Mouse (Mus musculus) spleen, embryonic (tissue): Measurements from ENCODE around the gene Gch1.

ENCODE experiments used
- CTCF ChIA-PET: fragments of 350-600 bp; sonication (Branson Sonifier 250); formaldehyde crosslinking; loops from one replicate; lab custom pipeline; 2022; lab: Charles Lee

Gch1 gene

DNA sequence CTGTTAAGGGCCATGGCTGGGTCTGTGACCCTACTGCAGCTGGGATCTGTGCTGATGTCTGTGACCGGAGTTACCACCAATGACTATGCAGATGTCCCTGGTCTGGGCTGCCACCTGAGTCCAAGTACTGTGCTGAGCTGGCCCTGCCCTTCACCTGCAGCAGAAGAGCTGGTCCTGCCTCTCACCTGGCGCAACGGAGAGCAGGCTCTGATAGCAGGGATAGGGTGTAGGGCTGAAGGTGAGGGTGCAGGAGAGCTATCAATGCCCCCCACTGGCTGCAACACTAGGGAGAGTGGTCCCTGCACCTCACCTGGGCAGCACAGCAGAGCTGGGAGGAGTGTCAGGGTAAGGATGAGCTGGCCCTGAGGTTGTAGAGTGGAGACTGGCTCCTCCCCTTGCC is 17.4 kb upstream of the Gch1 start:
- CTCF ChIA-PET = no interaction called here

GRCm38 (mm10) chr14:47205270-47205972 is 16.2 kb upstream of the Gch1 start:
- CTCF ChIA-PET = no interaction called here

GRCm38 (mm10) chr14:47197340-47197739 is 8.1 kb upstream of the Gch1 start:
- CTCF ChIA-PET = no interaction called here

GRCm38 (mm10) chr14:47196711-47197110 is 7.5 kb upstream of the Gch1 start:
- CTCF ChIA-PET = no interaction called here

- CTCF ChIA-PET = interaction anchor here (0.7 kb wide), 1 partner anchor 287 kb away, joined by 4 read pairs; no protein-coding TSS in a partner anchor
These were observed 4.9 kb upstream of the Gch1 start for GRCm38 (mm10) chr14:47194096-47194495.

GRCm38 (mm10) chr14:47193506-47193905 is 4.3 kb upstream of the Gch1 start:
- CTCF ChIA-PET = interaction anchor here (0.6 to 0.7 kb wide), 2 partner anchors 32 to 286 kb away, joined by 4 to 5 read pairs; no protein-coding TSS in a partner anchor

DNA sequence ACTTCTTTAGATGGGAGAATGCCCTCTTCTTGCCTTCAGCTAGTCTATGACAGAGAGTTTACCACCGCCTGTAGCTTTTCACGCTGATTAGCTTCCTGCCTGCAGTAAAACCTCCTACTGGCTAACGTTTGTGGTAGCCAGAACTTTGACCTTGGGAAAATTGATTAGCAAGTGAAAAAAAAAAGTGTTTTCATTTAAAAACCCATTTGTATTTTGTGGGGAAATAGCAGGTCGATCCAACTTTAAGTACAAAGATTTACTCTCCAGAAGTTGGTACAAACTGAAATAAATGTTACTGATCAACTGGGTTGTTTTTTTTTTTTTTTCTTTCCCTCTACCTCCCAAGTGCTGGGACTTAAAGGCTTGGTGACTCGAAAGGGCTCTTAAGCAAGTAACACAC is 2.6 kb upstream of the Gch1 start:
- CTCF ChIA-PET = no interaction called here

GRCm38 (mm10) chr14:47190626-47191025 is 1.4 kb upstream of the Gch1 start:
- CTCF ChIA-PET = interaction anchor here (0.7 kb wide), 1 partner anchor 384 kb away, joined by 7 read pairs; no protein-coding TSS in a partner anchor

- CTCF ChIA-PET = interaction anchor here (0.6 to 0.7 kb wide), 3 partner anchors 19 to 211 kb away, joined by 3 to 4 read pairs (median 4); no protein-coding TSS in a partner anchor
These were observed 382 bp upstream of the Gch1 start for GRCm38 (mm10) chr14:47189635-47189955.

GRCm38 (mm10) chr14:47188475-47188847 is 752 bp downstream of the Gch1 start:
- CTCF ChIA-PET = interaction anchor here (0.7 kb wide), 1 partner anchor 824 kb away, joined by 5 read pairs; no protein-coding TSS in a partner anchor

GRCm38 (mm10) chr14:47187666-47188360 is 1.4 kb downstream of the Gch1 start:
- CTCF ChIA-PET = interaction anchor here (0.7 kb wide), 2 partner anchors 213 to 1969 kb away, joined by 3 read pairs; no protein-coding TSS in a partner anchor

DNA sequence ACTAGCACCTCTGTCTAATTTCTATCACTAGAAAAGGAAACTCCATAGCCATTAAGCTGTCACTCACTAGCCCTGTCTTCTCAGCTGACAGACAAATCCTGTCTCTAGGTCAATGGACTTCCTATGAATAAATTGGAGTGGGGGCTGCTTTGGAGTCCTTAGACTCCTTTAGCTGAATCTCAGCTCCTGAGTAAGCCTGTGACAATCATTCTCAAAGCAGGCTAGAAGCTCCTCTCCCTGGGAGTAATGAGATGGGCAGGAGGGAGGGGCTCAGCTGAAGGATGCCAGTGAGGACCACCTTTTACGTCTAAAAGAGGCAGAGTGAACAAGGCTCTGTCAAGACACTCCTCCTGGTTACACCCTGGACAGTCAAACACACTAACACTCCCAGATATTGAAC is 2.0 kb downstream of the Gch1 start:
- CTCF ChIA-PET = no interaction called here

DNA sequence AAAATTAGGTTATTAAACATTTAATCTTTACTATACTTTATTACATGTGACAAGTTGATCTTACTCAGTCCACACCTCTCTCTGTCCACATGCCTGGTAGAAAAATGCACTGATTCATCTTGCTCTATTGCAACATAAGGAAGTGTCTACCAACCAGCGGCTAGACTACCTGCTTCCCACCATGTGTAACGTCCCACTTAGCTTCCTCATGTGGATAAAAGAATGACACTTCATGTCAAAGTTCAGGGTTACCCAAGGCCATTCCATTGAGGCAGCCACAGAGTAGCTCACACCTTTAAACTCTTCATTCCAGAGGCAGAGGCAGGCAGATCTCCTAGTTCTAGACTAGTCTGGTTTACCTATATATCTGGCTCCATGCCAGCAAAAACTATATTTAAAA is 2.7 kb downstream of the Gch1 start:
- CTCF ChIA-PET = interaction anchor here (0.7 kb wide), 1 partner anchor 24 kb away, joined by 4 read pairs; no protein-coding TSS in a partner anchor

- CTCF ChIA-PET = no interaction called here
These were observed 7.5 kb downstream of the Gch1 start for GRCm38 (mm10) chr14:47181497-47182290.

GRCm38 (mm10) chr14:47178851-47179250 is 10.4 kb downstream of the Gch1 start:
- CTCF ChIA-PET = no interaction called here

GRCm38 (mm10) chr14:47177846-47178414 is 11.3 kb downstream of the Gch1 start:
- CTCF ChIA-PET = interaction anchor here (1.0 kb wide), 1 partner anchor 11 kb away, joined by 6 read pairs; no protein-coding TSS in a partner anchor

- CTCF ChIA-PET = no interaction called here
These were observed 13.0 kb downstream of the Gch1 start for GRCm38 (mm10) chr14:47176226-47176625.

GRCm38 (mm10) chr14:47175136-47175535 is 14.1 kb downstream of the Gch1 start:
- CTCF ChIA-PET = interaction anchor here (0.9 kb wide), 1 partner anchor 10 kb away, joined by 3 read pairs; no protein-coding TSS in a partner anchor

DNA sequence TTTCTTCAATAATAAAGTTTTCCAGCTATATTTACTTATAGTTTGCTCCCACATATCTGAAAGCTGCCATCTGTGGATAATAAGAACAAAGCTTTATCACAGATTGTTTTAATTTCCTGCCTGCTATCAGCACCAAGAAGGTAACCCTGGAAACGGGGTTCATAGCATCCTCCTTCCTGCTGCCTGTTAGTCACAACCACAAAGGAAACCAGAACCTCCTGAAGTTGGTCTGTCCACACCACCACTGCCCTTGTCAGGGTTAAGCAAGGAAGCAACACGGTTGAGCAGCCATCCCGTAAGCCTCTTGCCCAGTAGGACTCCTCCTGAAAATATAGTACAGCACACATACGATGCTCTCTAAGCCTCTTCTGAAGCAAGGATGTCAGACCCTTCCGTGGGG is 17.1 kb downstream of the Gch1 start:
- CTCF ChIA-PET = no interaction called here

DNA sequence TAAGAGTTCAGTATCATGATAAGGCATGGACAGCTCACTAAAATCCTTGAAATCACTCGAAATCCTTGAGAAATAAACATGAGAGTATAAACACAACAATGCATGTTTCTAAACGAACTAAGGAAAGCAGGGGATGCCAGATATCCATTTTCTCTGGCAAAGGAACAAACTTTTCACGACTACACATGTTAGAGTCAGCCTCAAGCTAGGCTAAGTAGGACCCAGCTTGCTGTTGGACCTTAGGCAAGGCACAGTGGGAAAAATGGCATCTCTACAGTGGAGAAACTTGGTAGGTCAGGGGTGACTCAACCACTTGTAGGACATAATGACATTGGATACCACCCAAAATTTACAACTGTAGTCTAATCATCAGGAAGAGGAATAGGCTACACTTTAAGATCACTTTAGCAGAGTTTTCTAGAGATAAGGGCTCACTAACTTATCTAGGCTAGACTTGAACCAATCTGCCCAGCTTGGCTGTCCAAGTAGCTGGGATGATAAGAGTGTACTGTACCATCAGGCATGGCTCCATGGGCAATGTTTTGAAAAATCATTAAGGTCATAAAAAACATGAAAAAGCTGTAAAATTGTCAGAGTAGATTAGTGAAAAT is 18.6 kb downstream of the Gch1 start:
- CTCF ChIA-PET = interaction anchor here (1.0 kb wide), 2 partner anchors 8 to 19 kb away, joined by 3 to 4 read pairs; no protein-coding TSS in a partner anchor
